Mouse (Mus musculus) bone marrow macrophage, adult 2 months (primary cell): ENCODE results near the gene Caln1.

Experiments used
- CTCF ChIP-seq: IDR thresholded peaks from 2 replicates; pipeline ENCODE4 v1.5.1; 2012; ENCODE audit warnings: low read depth, mild to moderate bottlenecking, low read length, moderate library complexity
- POLR2A ChIP-seq: IDR thresholded peaks from 2 replicates; pipeline ENCODE4 v1.6.1; 2012; ENCODE audit warnings: mild to moderate bottlenecking, low read depth, low read length, borderline replicate concordance

GRCm38 (mm10) chr5:130858706-130859105, 489.5 kb downstream of the Caln1 start:
- TF ChIP-seq POLR2A (no peak), CTCF (no peak)
